12 mouse cellular contexts compared by ENCODE assay signal in the genomic region with DNA sequence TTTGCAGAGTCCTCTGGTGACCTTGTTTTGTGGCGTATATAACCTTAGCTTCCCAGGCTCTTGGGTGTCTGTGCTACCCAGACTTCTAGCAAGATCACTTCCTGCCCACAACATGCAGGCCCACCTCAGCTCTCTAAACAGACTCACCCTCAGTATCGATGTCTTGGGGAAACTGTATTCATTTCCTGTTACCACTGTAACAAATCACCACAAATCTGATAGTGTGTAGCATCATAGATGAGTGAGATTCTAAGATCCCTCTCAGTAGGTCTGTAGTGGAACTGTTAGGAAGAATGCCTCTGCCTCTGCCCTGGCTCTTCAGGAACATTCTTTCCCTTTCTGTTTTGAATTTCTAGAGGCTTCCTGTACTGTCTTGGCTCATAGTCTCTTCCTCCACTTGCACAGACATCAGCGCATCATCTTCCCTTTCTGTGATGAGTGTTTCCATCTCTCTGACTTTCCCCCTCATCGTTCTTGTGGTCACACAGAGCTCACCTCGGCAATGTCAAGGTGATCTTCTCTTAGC.
DNase-seq lines count a peak whose midpoint lies in the region; ATAC-seq and TF ChIP-seq lines count a peak whose summit lies in the region.
"Had no signal": no experiment of that assay in that cellular context is flagged by ENCODE, and none has a peak within 500 bp of the region (broad histone marks: within the 10 kb centered on the region; RNA-seq: fewer than 3 reads in every experiment).

No protein-coding gene starts in this region.

- peaks cover 79% of the 10 kb centered on the region for H3K4me1 ChIP-seq in heart, embryonic 10.5 days
- peaks cover 17% of the 10 kb centered on the region for H3K4me1 ChIP-seq in lung, embryonic 14.5 days (ENCODE audit: insufficient read depth)
- peaks cover 88% of the 10 kb centered on the region for H3K4me1 ChIP-seq in megakaryocyte, embryonic 14.5 days

- no peaks in the 10 kb centered on the region for H3K36me3 ChIP-seq in heart, embryonic 10.5 days
- H3K36me3 ChIP-seq in lung, embryonic 14.5 days (ENCODE audit: insufficient read depth) = no peaks in the 10 kb centered on the region
- H3K36me3 ChIP-seq in megakaryocyte, embryonic 14.5 days (replicated peaks; ENCODE audit: low read length) = no peaks in the 10 kb centered on the region
- H3K36me3 ChIP-seq: neural tube, embryonic 13.5 days had no signal

- no peak for TF ChIP-seq CTCF in lung, embryonic 14.5 days (IDR thresholded peaks at IDR 0.05; ENCODE audit: low read depth)

- H3K4me2 ChIP-seq in lung, embryonic 14.5 days = no peak overlapping the region
- H3K4me2 ChIP-seq: neural tube, embryonic 13.5 days had no signal

- WGBS in heart, embryonic 10.5 days = 65% methylated on average over 5 of the region's 5 CpGs
- WGBS in lung, embryonic 14.5 days = 78% methylated on average over 5 of the region's 5 CpGs

- no peak overlapping the region for H3K4me3 ChIP-seq in heart, embryonic 10.5 days
- H3K4me3 ChIP-seq in lung, embryonic 14.5 days (ENCODE audit: low read depth, low read length) = no peak overlapping the region
- H3K4me3 ChIP-seq in megakaryocyte, embryonic 14.5 days (replicated peaks) = peak overlapping the region; percentile 19
- H3K4me3 ChIP-seq: neural tube, embryonic 13.5 days had no signal

- no peak for DNase-seq in heart, embryonic 10.5 days (ENCODE audit: low spot score)
- no peak for DNase-seq in heart, adult 9 months (ENCODE audit: low spot score in 2 of 2)
- no peak for DNase-seq in lung, embryonic 14.5 days
- DNase-seq in lung, postnatal 25 days (ENCODE audit: low spot score) = no peak
- DNase-seq in thymus, postnatal 4 days = peak; percentile 48
- no peak for DNase-seq in Muller cell, postnatal 12 days (ENCODE audit: inconsistent ontology term)
- DNase-seq in right cerebral cortex, postnatal 10 days (ENCODE audit: low spot score in 2 of 2) = no peak
- DNase-seq: cerebellum, adult 9-10 months; gastrocnemius, postnatal 36 days had no signal

- H3K27ac ChIP-seq in heart, embryonic 10.5 days = peak overlapping the region; percentile 80
- peak overlapping the region; percentile 16; the same call in 1 of the 2 replicates for H3K27ac ChIP-seq in lung, embryonic 14.5 days (ENCODE audit: low read depth)
- H3K27ac ChIP-seq: macrophage; neural tube, embryonic 13.5 days had no signal

- no peaks in the 10 kb centered on the region for H3K27me3 ChIP-seq in heart, embryonic 10.5 days (ENCODE audit: insufficient read depth, poor library complexity, severe bottlenecking)
- H3K27me3 ChIP-seq in lung, embryonic 14.5 days (ENCODE audit: insufficient read depth, low read length) = no peaks in the 10 kb centered on the region
- H3K27me3 ChIP-seq in megakaryocyte, embryonic 14.5 days (replicated peaks) = no peaks in the 10 kb centered on the region
- H3K27me3 ChIP-seq: neural tube, embryonic 13.5 days had no signal

- H3K9ac ChIP-seq in lung, embryonic 14.5 days = no peak overlapping the region

- no peak for ATAC-seq in lung, embryonic 14.5 days (ENCODE audit: insufficient read depth)

- no peaks in the 10 kb centered on the region for H3K9me3 ChIP-seq in heart, embryonic 10.5 days
- H3K9me3 ChIP-seq in lung, embryonic 14.5 days (ENCODE audit: low read depth, low read length) = no peaks in the 10 kb centered on the region
- no peaks in the 10 kb centered on the region for H3K9me3 ChIP-seq in megakaryocyte, embryonic 14.5 days
- H3K9me3 ChIP-seq: neural tube, embryonic 13.5 days had no signal
